Mouse (Mus musculus) WW6 (cell line): ENCODE data around the gene Caskin2.

Experiments
- DNase-seq: peaks from one replicate; pipeline ENCODE4 v3.0.0-alpha.2; 2013; ENCODE audit warnings: low read depth, low spot score

Caskin2 gene

DNA sequence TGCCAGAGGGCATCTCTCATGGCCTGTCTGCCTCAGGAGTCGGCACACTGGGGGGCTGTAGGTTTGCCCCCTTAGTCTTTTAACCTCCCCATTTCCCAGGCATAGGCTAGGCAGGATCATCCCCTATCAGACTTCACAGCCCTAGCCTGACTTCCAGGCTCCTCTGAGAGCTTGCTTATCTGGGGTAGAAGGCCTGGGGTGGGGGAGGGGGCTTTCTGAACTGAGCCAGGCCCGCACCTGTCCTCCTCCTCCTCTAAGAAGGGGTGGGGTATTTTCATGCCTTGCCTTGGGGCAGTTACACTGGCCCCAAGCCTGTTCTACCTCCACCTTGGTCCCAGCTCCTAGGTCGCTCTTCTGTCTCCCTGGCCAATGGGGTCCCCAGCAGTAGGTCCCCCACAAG lies 18.1 kb upstream of the Caskin2 start:
- no peak for DNase-seq

DNA sequence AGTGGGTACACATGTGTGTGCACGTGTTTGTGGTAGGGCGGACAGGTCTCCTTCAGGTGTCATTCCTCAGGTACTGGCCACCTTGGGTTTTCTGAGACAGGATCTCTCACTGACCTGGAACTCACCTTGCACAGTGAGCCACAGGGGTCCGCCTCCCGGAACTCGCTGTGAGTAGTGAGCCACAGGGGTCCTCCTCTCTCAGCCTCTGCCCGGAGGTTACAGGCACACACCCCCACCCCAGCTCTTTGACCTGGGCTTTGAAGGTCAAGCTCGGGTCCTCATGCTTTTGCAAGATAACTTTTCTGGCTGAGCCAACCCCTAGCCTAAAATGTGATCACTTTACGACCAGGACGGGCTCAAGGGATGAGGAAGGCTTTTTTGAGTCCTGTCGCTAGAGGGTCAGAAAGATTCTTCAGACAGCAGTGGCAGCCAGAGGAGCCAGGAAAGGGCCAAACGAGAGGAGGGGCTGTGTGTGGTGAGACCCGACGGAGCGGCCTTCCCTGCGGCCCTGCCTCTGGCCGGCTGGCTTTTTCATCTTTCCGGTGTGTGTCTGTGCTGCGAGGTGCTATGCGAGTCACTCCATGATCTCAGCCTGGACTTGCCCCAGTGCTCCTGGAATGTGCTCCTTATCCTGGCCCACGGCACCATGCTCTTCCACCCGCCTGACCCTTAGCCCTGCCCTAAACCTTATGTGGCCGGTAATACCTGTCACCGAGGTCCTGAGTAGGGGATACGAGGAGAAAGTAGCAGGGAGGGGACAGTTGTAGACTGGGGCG lies 17.3 kb upstream of the Caskin2 start:
- DNase-seq = no peak

DNA sequence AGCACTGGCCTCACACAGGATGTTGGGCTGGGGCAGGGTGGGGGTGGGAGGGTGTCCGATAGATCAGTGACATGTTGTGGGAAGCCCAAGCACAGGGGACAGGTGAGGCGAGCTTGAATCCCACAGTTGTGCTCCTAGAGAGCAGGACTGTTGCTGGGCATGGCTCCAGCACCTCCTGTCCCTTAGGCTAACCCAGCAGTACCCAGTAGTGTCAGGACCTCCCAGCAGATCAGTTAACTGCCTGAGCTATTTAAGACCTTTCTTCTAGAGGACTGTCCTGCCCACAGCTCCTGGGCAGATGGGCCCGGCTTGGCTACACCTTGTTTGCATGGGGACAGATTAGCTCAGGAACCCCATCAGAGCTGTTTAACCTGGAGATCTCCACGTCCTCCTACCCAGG lies 15.6 kb upstream of the Caskin2 start:
- no peak for DNase-seq

DNA sequence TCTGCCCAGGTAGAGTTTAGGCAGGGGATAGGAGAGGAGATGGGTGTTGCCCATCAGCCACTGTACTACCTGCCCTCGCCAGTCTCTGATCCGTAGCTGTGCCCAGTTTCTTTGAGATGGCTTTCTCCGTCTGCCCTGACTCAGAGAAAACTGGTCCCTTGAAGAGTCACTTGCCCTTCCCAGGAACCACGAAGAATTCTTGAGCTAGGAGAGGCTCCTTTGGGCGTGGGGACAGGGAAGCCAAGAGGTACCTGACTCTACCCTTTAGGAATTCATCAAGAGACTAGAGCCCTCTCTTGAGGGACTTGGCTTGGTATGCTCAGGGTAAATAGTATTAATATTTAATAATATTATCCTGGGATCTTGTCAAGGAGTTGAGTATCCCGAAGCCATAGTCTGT lies 14.2 kb upstream of the Caskin2 start:
- DNase-seq = no peak

DNA sequence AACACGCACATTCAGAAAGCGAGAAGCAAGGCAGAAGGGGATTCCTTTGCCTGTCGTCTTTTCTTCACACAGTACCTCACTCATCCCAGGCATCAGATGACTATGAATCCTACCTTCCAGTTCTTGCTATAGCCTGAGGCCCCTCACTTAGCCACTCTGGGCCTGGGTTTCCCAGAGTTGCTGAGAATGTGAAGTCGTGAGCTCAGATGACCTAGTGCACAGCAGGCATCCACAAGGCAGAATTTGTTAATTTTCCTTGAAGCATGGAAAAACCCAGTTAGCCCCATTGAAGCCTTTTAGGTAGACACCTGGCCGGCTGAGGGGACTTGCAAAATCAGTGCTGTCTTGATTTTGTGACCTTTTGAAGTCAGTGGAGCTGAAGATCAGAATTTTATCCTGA lies 13.0 kb upstream of the Caskin2 start:
- no peak for DNase-seq

DNA sequence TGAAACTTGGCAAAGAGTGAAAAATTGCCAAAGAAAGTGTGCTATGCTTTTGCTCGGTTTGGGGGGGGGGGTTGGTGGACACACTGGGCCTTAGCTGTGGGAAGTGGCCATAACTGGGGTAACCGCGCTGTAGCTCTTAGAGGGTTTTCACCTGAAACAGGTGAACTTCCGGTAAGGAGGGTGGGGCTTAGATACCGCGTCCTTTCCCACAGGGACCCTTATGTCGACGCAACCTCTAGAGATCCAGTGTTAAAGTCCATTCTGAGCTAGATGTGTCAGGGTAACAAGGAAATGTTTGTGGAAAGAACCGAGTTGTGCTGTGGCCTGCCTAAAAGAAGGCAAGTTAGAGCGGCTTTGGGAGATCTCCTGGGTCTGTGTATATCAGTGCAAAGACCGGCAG lies 11.4 kb upstream of the Caskin2 start:
- no peak for DNase-seq

DNA sequence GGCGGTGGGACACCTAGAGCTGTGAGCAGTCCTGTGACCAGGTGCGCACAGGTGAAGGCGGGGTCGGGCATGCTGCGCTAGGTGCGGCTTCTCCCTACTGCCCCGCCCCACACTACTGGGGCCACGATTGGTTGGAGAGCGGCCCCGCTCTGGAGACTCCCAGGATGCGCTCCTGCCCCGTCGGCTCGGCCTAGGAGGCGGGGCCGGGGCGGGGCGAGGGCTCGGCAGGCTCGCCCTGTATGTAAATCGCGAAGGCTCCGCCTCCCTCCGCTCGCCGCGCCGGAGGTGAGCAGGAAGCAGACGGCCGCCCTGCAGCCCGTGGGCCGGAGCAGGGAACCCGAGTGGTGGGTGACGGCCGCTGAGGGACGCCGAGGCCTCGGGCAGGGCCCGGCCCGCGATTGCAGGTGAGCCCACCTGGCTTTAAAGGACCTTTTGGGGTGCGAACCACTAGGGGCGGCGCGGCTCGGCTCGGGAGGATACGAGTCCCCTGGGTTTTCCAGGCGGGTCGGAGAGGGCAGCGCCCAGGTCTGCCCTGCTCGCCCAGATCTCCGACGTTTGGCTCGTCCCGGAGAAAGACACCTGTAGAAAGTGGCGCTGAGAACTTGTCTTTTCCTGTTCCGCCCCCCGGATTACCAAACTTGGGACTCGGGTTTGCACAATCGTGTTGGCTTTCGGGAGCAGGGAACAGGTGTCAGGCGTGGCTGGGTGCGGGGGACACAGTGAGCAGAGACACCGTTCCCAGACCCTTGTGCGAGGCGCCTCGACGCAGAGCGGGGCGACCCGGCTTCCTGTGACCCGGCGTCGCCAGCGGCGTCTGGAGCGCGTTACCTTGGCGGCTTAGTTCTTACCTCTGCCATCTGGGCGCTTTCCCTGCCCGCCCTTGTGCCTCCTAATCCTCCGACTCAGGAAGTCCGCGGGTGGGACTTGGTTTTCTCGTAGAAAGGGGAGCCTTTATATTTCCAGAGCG lies 10.6 kb upstream of the Caskin2 start, which contains the start of gene Llgl2:
Gene Llgl2 (plus strand): TSS at position 276 of the 967 bp plus-strand sequence.
- peak; percentile 93 for DNase-seq

DNA sequence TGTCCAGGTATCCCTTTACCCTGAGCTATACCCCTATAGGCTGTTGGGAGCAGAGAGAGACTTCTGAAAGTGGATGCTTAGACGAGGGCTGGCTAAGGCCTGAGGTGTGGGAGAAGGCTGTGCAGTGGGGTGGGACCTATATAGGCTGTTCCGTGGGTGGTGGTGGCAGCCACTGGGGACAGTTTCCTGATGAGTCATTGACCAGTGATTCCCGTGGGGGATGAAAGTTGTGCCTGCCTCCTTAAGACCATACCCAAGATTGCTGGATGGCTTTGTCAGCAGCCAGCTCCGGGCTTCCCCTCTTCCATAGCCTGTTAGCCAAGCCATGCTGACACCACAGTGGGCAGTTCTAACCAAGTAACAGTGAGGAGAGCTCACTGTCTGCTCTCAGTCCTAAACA lies 7.6 kb upstream of the Caskin2 start:
- DNase-seq = no peak

DNA sequence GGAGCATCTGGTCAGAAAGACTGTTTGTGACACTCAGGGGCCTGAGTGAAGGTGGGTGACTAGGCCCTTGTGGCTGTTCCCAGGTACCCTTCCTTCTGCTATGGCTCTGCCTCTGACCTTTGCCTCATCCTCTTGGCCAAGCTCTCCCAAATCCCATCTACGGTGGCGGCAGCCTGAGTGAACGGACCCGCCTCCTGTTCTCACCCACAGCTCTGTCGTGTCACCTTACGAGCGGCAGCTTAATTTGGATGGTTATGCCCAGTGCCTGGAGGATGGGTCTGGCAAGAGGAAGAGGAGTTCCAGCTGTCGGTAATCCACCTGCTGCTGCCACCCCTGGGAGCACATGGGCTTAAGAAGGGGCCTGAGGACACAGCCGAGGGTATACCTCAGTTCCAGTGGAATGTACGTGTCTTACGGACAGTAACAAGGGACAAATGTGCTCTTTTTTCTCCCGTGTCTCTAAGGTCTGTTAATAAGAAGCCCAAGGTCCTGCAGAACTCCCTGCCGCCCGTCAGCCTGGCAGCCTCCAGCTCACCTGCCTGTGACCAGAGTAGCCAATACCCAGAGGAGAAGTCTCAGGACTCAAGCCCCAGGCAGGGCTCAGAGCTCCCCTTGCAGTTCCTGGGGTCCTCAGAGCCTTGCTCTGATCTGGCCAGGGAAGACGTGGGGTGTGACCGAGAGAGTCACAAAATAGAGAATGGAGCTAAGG lies 6.6 kb upstream of the Caskin2 start:
- no peak for DNase-seq

DNA sequence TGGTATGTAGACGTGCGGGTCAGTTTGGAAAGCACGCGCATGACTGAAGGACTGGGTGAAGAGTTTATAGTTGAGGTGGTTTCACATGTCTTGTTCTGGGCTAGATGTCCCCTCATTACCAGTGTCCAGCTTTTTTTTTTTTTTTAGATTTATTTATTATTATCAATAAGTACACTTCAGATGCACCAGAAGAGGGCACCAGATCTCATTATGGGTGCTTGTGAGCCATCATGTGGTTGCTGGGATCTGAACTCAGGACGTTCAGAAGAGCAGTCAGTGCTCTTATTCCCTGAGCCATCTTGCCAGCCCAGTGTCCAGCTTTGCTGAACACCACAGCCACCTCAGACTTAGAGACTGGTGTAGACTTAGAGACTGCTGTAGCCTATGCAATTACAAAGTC lies 3.9 kb upstream of the Caskin2 start:
- DNase-seq = no peak

DNA sequence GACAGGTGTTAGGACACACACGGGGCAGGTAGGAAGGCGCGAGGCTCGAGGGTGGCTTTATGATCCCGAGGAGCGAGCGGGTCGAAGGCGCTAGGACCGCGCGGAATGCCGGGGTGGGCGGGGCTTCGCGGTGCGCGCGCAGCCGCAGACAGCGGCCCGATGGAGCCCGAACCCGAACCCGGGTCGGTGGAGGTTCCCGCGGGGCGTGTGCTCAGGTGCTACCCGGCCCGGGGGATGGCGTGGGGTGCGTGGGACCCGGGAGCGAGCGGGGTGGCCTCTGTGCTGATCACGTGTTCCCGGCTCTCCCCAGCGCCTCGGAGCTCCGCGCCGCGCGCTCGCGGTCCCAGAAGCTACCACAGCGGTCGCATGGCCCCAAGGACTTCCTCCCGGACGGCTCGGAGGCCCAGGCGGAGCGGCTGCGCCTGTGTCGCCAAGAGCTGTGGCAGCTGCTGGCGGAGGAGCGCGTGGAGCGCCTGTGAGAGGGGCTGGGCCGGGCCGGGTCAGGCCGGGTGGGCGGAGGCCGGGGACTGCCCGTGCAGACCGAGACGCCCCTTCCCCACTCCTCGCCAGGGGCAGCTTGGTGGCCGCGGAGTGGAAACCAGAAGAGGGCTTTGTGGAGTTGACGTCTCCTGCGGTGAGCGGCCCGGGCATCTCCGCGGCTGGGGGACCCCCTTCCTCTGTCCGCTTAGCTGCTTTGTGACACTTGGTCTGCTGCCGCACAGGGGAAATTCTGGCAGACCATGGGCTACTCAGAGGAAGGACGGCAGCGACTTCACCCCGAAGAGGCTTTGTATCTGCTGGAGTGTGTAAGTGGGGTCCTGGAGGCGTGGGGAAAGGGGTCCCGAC lies 1.4 kb upstream of the Caskin2 start, which contains the start of gene Tsen54:
Gene Tsen54 (plus strand): TSS at position 120 of the 846 bp plus-strand sequence.
- peak; percentile 75 for DNase-seq

DNA sequence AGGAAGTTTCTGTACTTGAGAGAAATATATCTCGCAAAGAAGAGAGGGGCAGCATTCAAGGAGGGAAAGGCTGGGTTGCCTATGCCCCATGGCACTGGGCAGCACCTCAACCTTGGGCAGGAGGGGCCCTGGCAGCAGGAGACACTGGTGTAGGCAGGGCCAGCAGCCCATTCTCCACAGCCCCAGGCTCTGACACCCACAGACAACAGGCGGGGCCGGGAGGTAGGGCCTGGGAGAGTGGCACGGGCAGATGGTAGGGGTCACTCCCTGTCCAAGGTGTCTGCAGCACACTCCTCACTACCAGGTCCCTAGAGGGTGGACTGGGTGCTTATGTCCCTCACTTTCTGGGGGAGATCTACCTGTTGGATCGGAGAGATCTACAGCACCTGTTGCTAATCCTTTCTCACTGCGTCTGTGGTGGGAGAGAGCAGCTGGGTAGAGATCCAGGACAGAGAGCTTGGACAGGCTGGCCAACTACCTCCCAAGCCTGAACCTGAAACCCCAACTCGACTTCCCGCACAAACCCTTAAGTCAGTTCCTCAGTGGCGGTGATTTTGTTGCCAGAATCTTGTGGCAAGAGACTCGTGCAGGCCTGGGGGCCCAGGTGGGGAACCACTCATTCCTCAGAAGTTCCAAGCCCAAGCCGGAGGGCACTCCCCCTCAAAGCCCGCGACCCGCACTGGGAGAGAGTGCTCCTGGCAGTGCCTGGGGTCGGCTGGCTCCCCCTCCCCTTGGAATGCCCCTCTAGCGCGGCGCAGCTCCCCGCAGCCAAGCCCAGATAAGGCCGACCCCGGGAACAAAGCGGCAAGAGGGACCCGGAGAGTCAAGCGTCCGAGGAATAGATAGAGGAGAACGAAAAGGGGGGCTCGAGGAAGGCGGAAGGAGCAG lies 662 bp downstream of the Caskin2 start:
- DNase-seq = no peak

DNA sequence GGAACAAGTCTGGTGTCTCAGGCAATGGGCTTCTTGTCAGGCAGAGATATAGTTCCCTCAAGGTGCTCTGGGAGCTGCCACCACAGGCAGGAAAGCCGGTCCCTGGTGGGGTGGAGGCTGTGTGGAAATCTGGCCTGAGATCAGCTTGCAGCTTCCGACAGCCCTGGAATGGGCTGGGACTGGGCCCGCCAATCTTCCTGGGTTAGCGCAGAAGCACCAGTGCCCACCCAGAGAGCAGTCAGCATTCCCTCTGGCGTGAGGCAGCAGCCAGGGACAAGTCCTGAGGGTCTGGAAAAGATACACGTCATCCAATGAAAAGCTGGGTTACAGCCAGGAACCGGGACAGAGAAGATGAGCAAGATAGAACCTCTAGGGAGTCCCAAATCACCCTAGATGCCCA lies 1.3 kb downstream of the Caskin2 start:
- no peak for DNase-seq

DNA sequence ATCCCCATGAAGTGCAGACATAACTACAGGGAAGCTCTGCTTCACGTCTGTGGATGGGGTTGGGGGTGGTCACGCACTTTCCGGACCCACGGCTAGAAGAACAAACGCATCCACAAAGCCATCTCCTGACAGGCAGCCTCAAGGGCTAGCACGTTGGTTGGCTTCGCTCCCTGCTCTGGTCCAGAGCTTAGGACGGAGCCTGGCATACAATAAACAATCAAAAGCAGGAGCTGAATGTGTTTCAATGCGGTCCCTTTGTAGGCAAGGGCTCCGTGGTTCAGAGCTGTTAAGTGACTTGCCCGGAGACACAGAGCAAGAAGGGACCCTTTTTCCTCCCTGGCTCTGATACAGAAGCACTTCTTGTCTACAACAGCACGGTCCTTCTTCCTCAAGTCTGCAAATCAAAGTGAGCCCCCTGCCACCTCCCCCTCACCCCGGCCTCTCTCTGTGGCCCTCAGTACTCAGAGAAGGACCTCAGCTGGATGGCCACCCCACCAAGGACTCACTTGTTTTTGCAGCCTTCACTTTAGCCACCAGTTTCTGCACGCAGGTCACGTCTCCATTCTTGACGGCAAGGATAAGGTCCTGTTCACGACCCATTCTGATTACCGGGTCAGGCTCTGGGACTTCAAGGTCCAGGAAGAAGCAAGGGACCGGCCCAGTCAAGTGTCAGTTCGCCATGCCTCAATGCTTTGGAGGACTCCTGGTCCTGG lies 1.9 kb downstream of the Caskin2 start:
- no peak for DNase-seq

DNA sequence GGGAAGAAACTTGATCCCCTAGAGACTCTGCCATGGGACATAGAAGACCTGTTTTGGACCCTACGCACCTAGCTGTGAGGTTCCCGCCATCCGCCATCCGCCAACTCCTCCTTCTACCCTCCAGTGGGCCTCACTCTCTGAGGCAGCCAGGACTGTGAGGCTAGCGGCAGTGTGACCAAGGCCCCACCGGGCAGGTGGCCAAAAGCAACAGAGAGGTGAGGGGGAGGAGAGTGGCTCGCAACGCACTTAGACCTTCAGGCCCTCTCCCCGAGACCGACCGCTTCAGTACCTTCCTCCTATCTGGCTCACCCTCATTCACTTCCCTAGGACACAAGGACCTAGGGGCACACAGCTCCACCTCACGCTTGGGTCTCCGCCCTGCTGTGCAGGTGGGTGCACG lies 3.1 kb downstream of the Caskin2 start:
- no peak for DNase-seq

DNA sequence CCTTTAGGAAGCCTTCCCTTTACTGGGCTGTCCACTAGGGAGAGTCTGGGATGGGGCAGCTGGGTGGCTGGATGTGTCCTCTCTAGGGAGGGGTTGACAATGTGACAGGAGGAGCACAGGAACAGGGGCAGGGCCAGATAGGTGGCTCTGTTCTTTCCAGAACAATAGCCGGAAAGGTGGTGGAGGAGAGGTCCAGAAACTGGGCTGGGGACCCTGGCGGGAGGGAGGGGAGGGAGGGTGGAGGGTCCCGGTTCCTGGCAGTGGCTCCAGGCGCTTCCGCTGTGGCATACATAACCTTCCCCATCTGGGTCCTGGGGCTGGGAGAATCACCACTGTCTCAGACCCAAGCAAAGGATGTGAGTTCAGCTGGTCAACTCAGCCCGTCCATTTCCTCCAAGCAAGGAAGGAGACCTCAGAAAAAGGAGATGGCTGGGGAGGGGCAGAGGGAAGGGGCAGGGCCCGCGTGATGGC lies 4.1 kb downstream of the Caskin2 start:
- no peak for DNase-seq

DNA sequence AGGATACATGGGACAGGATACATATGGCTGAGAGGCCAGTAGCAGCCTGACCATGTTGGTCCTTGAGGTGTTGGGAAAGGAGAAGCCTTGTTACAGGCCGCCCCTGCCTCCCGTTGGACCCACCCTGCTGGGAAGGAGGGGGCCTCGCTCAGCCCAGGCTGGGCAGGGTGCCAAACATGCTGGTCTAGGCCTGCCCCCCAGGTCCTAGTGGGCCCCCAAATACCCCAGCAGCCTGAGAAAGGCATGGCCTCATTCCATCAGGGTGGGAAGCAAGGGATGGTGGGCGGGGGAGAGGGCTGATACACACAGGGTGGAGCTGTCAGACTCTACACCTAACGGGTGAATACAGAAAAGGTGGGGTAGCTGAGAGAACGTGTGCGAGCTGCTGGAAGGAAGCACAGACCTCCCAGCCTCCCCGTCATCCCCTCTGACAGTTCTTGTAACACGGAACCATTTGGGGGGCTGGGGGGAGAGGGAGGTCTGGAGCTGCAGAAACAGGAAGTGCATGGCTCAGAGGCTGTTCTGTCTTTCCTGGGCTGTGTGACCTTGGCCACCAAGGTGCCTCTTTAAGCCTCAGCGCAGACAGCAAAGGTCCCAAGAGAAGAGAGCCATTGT lies 4.6 kb downstream of the Caskin2 start:
- DNase-seq = no peak

DNA sequence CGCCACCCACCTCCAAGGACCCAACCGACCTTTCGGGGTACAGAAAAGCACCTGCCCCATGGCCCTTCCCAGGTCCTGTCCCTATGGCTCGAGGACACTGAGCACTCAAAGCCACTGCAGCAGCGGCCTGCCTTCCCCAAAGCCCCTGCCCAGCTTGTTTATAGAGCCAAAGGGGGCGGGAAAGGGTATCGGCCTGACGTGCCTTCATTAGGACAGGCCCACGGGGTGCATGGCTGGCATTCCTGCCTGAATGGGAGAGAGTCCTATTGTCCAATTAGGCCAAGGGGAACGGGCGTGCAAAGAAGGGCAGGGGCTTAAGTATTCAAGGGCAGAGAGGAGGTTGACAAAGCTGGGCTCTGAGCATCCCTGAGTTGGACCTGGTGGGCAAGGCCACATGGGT lies 5.5 kb downstream of the Caskin2 start:
- no peak for DNase-seq

DNA sequence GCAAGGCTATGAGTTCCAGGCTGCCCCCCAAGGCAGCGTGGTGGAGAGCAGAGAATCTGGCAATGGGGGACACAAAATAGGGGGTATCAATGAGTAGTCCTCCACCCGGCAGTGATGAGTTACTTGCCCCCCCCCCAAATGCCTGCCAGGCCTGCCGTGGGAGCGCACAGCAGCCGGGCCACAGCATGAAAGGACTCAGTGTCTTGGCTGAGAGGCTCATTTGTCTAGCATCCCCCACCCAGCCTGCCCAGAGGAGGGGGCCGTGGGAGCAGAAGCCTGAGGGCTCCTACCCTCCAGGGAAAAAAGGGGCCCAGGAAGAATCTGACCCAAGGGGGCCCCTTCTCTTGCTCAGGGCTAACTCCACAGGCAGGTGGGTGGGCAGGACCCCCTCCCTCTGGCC lies 6.1 kb downstream of the Caskin2 start:
- no peak for DNase-seq
